Mouse (Mus musculus): ENCODE data around the gene Ecel1. TPM values are rescaled to one million over a fixed set of nuclear protein-coding genes. Genes with fewer than 3 reads are reported as not detected.
A peak's percentile ranks its signal among the peaks of the same experiment; 100 is the strongest.

Gene Ecel1
- total RNA-seq, 2 experiments from 2014 or later = 7.1 to 13.4 TPM

GRCm38 (mm10) chr1:87186261-87187036, 30.1 kb upstream of the Ecel1 start:
- no peak for TF ChIP-seq CTCF (IDR thresholded peaks at IDR 0.05)
- intact Hi-C loops (cut with DNase I) = loop anchor here (1.0 to 5.0 kb wide), 4 partner anchors 138 to 572 kb away; no protein-coding TSS in a partner anchor
- Histone ChIP-seq H3K27ac (no peak overlapping the region), H3K4me3 (peak overlapping the region; percentile 52)
- DNase-seq (ENCODE audit: extremely low spot score in 1 of 2, low spot score in 2 of 2) = no peak

GRCm38 (mm10) chr1:87185526-87185925, 29.2 kb upstream of the Ecel1 start:
- DNase-seq (ENCODE audit: extremely low spot score in 1 of 2, low spot score in 2 of 2) = no peak
- no peak overlapping the region for H3K27ac ChIP-seq
- intact Hi-C loops (cut with DNase I) = loop anchor here (1.0 to 5.0 kb wide), 2 partner anchors 87 to 518 kb away; no protein-coding TSS in a partner anchor
- no peak for TF ChIP-seq CTCF (IDR thresholded peaks at IDR 0.05)
- H3K4me3 ChIP-seq = no peak overlapping the region

- intact Hi-C loops (cut with DNase I) = loop anchor here (1.0 to 5.0 kb wide), 2 partner anchors 86 to 517 kb away; no protein-coding TSS in a partner anchor
- H3K27ac ChIP-seq = no peak overlapping the region
- TF ChIP-seq CTCF (IDR thresholded peaks at IDR 0.05) = peak; percentile 66
- H3K4me3 ChIP-seq = no peak overlapping the region
- DNase-seq (ENCODE audit: extremely low spot score in 1 of 2, low spot score in 2 of 2) = peak; percentile 73 to 80
Observed at GRCm38 (mm10) chr1:87184751-87185139, 28.4 kb upstream of the Ecel1 start.

GRCm38 (mm10) chr1:87183998-87184750, 27.9 kb upstream of the Ecel1 start:
- intact Hi-C loops (cut with DNase I) = no loop called here
- Histone ChIP-seq H3K27ac (no peak overlapping the region), H3K4me3 (no peak overlapping the region)
- no peak for DNase-seq (ENCODE audit: extremely low spot score in 1 of 2, low spot score in 2 of 2)
- no peak for TF ChIP-seq CTCF (IDR thresholded peaks at IDR 0.05)

- Histone ChIP-seq H3K27ac (no peak within 1 kb of the TSS), H3K4me3 (no peak within 1 kb of the TSS)
- DNase-seq (ENCODE audit: extremely low spot score in 1 of 2, low spot score in 2 of 2) = no peak
- intact Hi-C loops (cut with DNase I) = no loop called here
- TF ChIP-seq CTCF (IDR thresholded peaks at IDR 0.05) = no peak
Observed at GRCm38 (mm10) chr1:87183013-87183412, 26.7 kb upstream of the Ecel1 start, which contains the start of gene Prss56. TSS of gene Prss56 (plus strand) at chr1:87183313.

- DNase-seq (ENCODE audit: extremely low spot score in 1 of 2, low spot score in 2 of 2) = peak in 1 of 2 experiments; percentile 22
- intact Hi-C loops (cut with DNase I) = no loop called here
- H3K4me3 ChIP-seq = no peak overlapping the region
- TF ChIP-seq CTCF (IDR thresholded peaks at IDR 0.05) = no peak
- no peak overlapping the region for H3K27ac ChIP-seq
Observed at GRCm38 (mm10) chr1:87180896-87181295, 24.6 kb upstream of the Ecel1 start.

- peak; percentile 36 for TF ChIP-seq CTCF (IDR thresholded peaks at IDR 0.05)
- DNase-seq (ENCODE audit: extremely low spot score in 1 of 2, low spot score in 2 of 2) = peak; percentile 38 to 62
- no peak overlapping the region for H3K27ac ChIP-seq
Observed at GRCm38 (mm10) chr1:87175852-87176292, 19.6 kb upstream of the Ecel1 start.

GRCm38 (mm10) chr1:87174006-87174955, 18.0 kb upstream of the Ecel1 start:
- peak; percentile 76 for TF ChIP-seq CTCF (IDR thresholded peaks at IDR 0.05)
- H3K4me3 ChIP-seq = no peak overlapping the region
- intact Hi-C loops (cut with DNase I) = no loop called here
- no peak overlapping the region for H3K27ac ChIP-seq
- DNase-seq (ENCODE audit: extremely low spot score in 1 of 2, low spot score in 2 of 2) = peak; percentile 47

More at GRCm38 (mm10) chr1:87175852-87176292, 19.6 kb upstream of the Ecel1 start:
- intact Hi-C loops (cut with DNase I) = no loop called here
- no peak overlapping the region for H3K4me3 ChIP-seq

- intact Hi-C loops (cut with DNase I) = no loop called here
- no peak overlapping the region for H3K27ac ChIP-seq
- no peak for DNase-seq (ENCODE audit: extremely low spot score in 1 of 2, low spot score in 2 of 2)
- H3K4me3 ChIP-seq = no peak overlapping the region
- no peak for TF ChIP-seq CTCF (IDR thresholded peaks at IDR 0.05)
Observed at GRCm38 (mm10) chr1:87172316-87172715, 16.0 kb upstream of the Ecel1 start.

GRCm38 (mm10) chr1:87171312-87171711, 15.0 kb upstream of the Ecel1 start:
- intact Hi-C loops (cut with DNase I) = no loop called here
- DNase-seq (ENCODE audit: extremely low spot score in 1 of 2, low spot score in 2 of 2) = no peak
- Histone ChIP-seq H3K4me3 (no peak overlapping the region), H3K27ac (no peak overlapping the region)
- TF ChIP-seq CTCF (IDR thresholded peaks at IDR 0.05) = no peak

GRCm38 (mm10) chr1:87170458-87170857, 14.1 kb upstream of the Ecel1 start:
- Histone ChIP-seq H3K4me3 (no peak overlapping the region), H3K27ac (no peak overlapping the region)
- intact Hi-C loops (cut with DNase I) = no loop called here
- no peak for DNase-seq (ENCODE audit: extremely low spot score in 1 of 2, low spot score in 2 of 2)
- TF ChIP-seq CTCF (IDR thresholded peaks at IDR 0.05) = no peak
